Mouse (Mus musculus) MEL (cell line): Measurements from ENCODE around the gene Amh.

ENCODE experiments used
- CHD1 ChIP-seq: IDR thresholded peaks from 2 replicates; pipeline ENCODE4 v1.6.1; 2012; ENCODE audit warnings: low read depth, mild to moderate bottlenecking, inconsistent platforms, low read length, improper control_type of control experiment
- CTCF ChIP-seq, 3 experiments: IDR thresholded peaks in 2 of 3; conservative IDR thresholded peaks in 1 of 3; 2 replicates each; pipeline ENCODE4 v1.5.1; 2011 to 2012; ENCODE audit warnings: low read length in 3 of 3, low read depth in 2 of 3, mild to moderate bottlenecking in 2 of 3, improper control_type of control experiment in 1 of 3, inconsistent platforms in 1 of 3, mixed read lengths in 1 of 3, moderate library complexity in 1 of 3; ENCODE audit not compliant: control insufficient read depth in 1 of 3, insufficient read depth in 1 of 3, poor library complexity in 1 of 3, severe bottlenecking in 1 of 3
- E2F4 ChIP-seq: IDR thresholded peaks from 2 replicates; pipeline ENCODE4 v1.6.1; 2011; ENCODE audit warnings: low read depth, low read length, improper control_type of control experiment, borderline replicate concordance
- GABPA ChIP-seq: IDR thresholded peaks from 2 replicates; pipeline ENCODE4 v1.6.1; 2012; ENCODE audit warnings: low read depth, mild to moderate bottlenecking, inconsistent platforms, low read length, improper control_type of control experiment, moderate library complexity
- MAX ChIP-seq: IDR thresholded peaks from 2 replicates; pipeline ENCODE4 v1.6.1; 2011; ENCODE audit warnings: low read length, improper control_type of control experiment
- MEF2A ChIP-seq: IDR thresholded peaks from 2 replicates; pipeline ENCODE4 v1.6.1; 2014; ENCODE audit warnings: low read depth, mild to moderate bottlenecking, inconsistent platforms, low read length, improper control_type of control experiment; ENCODE audit not compliant: poor library complexity, insufficient replicate concordance, severe bottlenecking; ENCODE audit errors: extremely low read depth
- POLR2A ChIP-seq, 2 experiments: IDR thresholded peaks; 2 replicates each; pipeline ENCODE4 v1.6.1; 2011 to 2012; ENCODE audit warnings: low read length in 2 of 2, mild to moderate bottlenecking in 2 of 2, control low read depth in 1 of 2, improper control_type of control experiment in 1 of 2, low read depth in 1 of 2, moderate library complexity in 1 of 2; ENCODE audit not compliant: control insufficient read depth in 1 of 2, insufficient read depth in 1 of 2, poor library complexity in 1 of 2
- POLR2AphosphoS2 ChIP-seq: IDR thresholded peaks from 2 replicates; pipeline ENCODE4 v1.6.1; 2011; ENCODE audit warnings: low read length, improper control_type of control experiment
- RCOR1 ChIP-seq: IDR thresholded peaks from 2 replicates; pipeline ENCODE4 v1.6.1; 2012; ENCODE audit warnings: low read depth, mild to moderate bottlenecking, inconsistent platforms, low read length, improper control_type of control experiment
- TCF12 ChIP-seq: IDR thresholded peaks from 2 replicates; pipeline ENCODE4 v1.6.1; 2014; ENCODE audit warnings: low read depth, mild to moderate bottlenecking, inconsistent platforms, low read length, improper control_type of control experiment, moderate library complexity

DNA sequence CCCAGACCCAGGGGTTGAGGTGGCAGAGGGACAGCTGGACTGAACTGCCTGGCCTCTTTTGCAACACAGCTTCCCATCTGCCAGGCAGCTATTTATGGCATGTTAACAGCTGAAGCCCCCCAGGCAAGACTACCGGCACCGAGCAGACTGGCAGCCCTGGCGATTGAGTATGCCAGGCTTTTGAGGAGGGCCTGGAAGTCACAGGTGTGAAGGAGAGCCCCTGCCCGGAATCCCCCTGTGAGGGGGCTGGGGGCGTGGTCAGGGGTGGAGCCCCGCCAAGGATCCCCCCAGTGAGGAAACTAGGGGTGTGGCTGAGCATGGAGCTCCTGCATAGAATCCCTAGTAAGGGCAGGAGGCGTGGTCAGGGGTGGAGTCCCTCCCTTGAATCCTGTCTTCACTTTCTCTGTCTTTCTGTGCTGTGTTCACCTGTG is 31.9 kb downstream of the Amh start:
- TF ChIP-seq POLR2A (IDR thresholded peaks at IDR 0.05; ENCODE audit: control insufficient read depth in 1 of 2, insufficient read depth in 1 of 2, low read depth in 1 of 2, low read length in 2 of 2, poor library complexity in 1 of 2) (no peak), MEF2A (no peak), CTCF (IDR thresholded peaks at IDR 0.05 in 2 of 3, conservative IDR thresholded peaks at IDR 0.05 in 1 of 3; ENCODE audit: control insufficient read depth in 1 of 3, insufficient read depth in 1 of 3, low read depth in 2 of 3, low read length in 3 of 3, poor library complexity in 1 of 3, severe bottlenecking in 1 of 3) (no peak), CHD1 (no peak), E2F4 (no peak), POLR2AphosphoS2 (no peak), MAX (no peak), GABPA (no peak), RCOR1 (no peak), TCF12 (no peak)
